Mouse (Mus musculus): ENCODE results near the gene Nsf. TPM values are rescaled to one million over a fixed set of nuclear protein-coding genes. Genes with fewer than 3 reads are reported as not detected.

Nsf gene
- polyA plus RNA-seq, 1 experiment from 2014 or later = 29.3 TPM

DNA sequence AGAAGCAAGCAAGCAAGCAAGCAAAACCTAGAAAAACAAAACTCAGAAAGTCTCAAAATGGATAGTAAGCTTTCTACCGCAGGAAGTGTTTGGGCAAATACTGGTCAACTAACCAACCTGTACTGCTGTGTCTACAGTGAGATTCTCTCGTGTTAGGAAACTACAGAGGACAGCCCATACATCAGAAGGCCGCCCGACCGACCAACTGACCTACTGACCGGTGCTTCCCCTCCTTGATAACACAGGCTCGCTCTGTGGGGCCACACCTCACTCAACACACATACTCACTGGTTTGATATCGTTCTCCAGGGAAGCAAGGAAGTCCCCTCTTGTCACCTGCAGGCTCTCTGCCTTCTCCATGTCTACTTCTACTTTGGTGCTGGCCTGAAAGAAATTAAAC is 90.9 kb downstream of the Nsf start:
- 54% methylated on average over 8 of the region's 8 CpGs for whole genome bisulfite sequencing
- H3K4me1 ChIP-seq = no peaks in the 10 kb centered on the region
- no peaks in the 10 kb centered on the region for H3K9me3 ChIP-seq
- H3K27me3 ChIP-seq (replicated peaks) = no peaks in the 10 kb centered on the region
- H3K36me3 ChIP-seq = peaks cover 45% of the 10 kb centered on the region
- ATAC-seq (ENCODE audit: extremely low read depth, insufficient number of reproducible peaks, low FRiP score, low TSS enrichment) = no peak
- no peak overlapping the region for H3K4me3 ChIP-seq
- no peak overlapping the region for H3K27ac ChIP-seq (replicated peaks)
- H3K9ac ChIP-seq = no peak overlapping the region
- H3K4me2 ChIP-seq = no peak overlapping the region

DNA sequence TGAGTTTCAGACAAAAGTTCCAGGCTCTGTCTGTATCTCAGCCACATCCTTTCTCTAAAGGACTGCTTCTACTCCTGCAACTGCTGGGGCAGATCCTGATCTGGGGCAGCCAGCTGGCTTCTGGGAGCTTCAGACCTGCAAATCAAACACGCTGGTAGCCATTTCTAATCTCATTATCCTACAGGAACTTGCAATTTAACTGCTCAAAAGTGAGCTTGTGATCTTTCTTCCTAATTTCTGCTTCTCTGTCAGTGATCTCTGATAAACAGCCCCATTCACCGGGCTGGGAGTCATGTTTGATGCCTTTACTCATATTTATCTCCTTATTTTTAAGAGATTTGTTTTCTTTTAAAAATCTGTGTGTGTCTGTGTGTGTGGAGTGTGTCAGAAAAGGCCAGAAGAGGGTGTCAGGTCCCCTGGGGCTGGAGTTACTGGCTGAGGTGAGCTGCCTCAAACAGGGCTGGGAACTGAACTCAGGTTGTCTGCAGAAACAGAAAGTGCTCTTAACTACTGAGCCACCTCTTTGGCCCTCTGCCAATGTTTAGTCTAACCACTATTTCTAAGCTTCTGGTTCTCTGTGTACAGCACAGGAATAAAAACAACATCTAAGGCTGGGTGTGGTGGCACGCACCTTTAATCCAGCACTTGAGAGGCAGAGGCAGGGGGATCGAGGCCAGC is 93.8 kb downstream of the Nsf start:
- H3K4me3 ChIP-seq = no peak overlapping the region
- no peak overlapping the region for H3K27ac ChIP-seq (replicated peaks)
- peaks cover 59% of the 10 kb centered on the region for H3K36me3 ChIP-seq
- 70% methylated on average over 4 of the region's 4 CpGs for WGBS
- no peak for ATAC-seq (ENCODE audit: extremely low read depth, insufficient number of reproducible peaks, low FRiP score, low TSS enrichment)
- no peak overlapping the region for H3K4me2 ChIP-seq
- H3K9ac ChIP-seq = no peak overlapping the region
- no peaks in the 10 kb centered on the region for H3K9me3 ChIP-seq
- H3K27me3 ChIP-seq (replicated peaks) = no peaks in the 10 kb centered on the region
- no peaks in the 10 kb centered on the region for H3K4me1 ChIP-seq

DNA sequence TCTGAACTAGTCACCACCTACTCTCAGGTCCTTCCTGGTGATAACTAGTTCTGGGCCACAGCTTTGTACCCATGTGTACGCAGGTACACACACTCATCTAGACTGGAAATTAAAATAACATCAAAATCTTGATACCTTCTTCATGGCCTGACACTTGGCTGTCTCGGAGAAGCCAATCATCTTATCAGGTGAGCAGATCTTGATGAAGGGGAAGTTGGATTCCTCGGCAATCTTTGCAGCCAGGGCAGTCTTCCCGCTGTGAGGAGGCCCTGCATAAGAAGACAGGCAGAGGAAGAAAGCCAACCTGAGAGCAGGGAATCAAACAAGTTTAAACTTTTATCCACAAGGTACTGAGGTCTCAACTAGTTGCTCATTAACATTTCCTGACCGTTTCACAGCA is 95.1 kb downstream of the Nsf start:
- no peak overlapping the region for H3K4me2 ChIP-seq
- H3K9me3 ChIP-seq = no peaks in the 10 kb centered on the region
- H3K4me3 ChIP-seq = no peak overlapping the region
- H3K9ac ChIP-seq = no peak overlapping the region
- no peak overlapping the region for H3K27ac ChIP-seq (replicated peaks)
- 0 out of 2 replicates have a peak, but pooled peaks cover under 1% of the 10 kb centered on the region for H3K4me1 ChIP-seq
- WGBS = 41% methylated on average over 5 of the region's 5 CpGs
- no peaks in the 10 kb centered on the region for H3K27me3 ChIP-seq (replicated peaks)
- no peak for ATAC-seq (ENCODE audit: extremely low read depth, insufficient number of reproducible peaks, low FRiP score, low TSS enrichment)
- peaks cover 57% of the 10 kb centered on the region for H3K36me3 ChIP-seq

DNA sequence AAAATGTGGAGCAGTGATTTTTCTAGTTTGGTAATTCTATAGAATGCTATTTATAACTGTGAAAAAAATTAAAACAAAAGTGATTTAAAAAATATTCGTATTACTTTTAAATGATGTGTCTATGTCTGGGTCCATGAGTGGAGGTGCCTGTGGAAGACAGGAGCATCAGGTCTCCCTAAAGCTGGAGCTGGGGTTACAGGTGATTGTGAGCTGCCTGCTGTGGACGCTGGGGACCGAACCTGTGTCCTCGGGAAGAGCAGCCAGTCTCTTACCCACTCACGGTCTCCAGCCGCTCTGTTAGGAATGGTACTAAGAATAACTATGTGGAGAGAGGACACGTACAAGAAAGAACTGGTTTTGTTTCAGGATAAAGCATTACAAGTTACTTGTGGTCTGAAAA is 97.2 kb downstream of the Nsf start:
- no peak overlapping the region for H3K4me2 ChIP-seq
- peaks cover 48% of the 10 kb centered on the region for H3K36me3 ChIP-seq
- H3K9me3 ChIP-seq = no peaks in the 10 kb centered on the region
- H3K9ac ChIP-seq = no peak overlapping the region
- WGBS = 81% methylated on average over 7 of the region's 7 CpGs
- ATAC-seq (ENCODE audit: extremely low read depth, insufficient number of reproducible peaks, low FRiP score, low TSS enrichment) = no peak
- no peaks in the 10 kb centered on the region for H3K27me3 ChIP-seq (replicated peaks)
- peaks cover 16% of the 10 kb centered on the region for H3K4me1 ChIP-seq
- no peak overlapping the region for H3K27ac ChIP-seq (replicated peaks)
- no peak overlapping the region for H3K4me3 ChIP-seq

- Histone ChIP-seq H3K4me3 (no peak overlapping the region), H3K27ac (replicated peaks) (no peak overlapping the region), H3K4me2 (no peak overlapping the region), H3K4me1 (peaks cover 16% of the 10 kb centered on the region), H3K27me3 (replicated peaks) (no peaks in the 10 kb centered on the region), H3K9ac (no peak overlapping the region), H3K36me3 (peaks cover 34% of the 10 kb centered on the region), H3K9me3 (no peaks in the 10 kb centered on the region)
- ATAC-seq (ENCODE audit: extremely low read depth, insufficient number of reproducible peaks, low FRiP score, low TSS enrichment) = no peak
- 68% methylated on average over 9 of the region's 9 CpGs for WGBS
These were observed 99.6 kb downstream of the Nsf start for GRCm38 (mm10) chr11:103854294-103854693.

- Histone ChIP-seq H3K4me3 (no peak overlapping the region), H3K4me1 (peaks cover 16% of the 10 kb centered on the region), H3K4me2 (no peak overlapping the region), H3K36me3 (peaks cover 26% of the 10 kb centered on the region), H3K27ac (replicated peaks) (no peak overlapping the region), H3K9me3 (no peaks in the 10 kb centered on the region), H3K27me3 (replicated peaks) (no peaks in the 10 kb centered on the region), H3K9ac (no peak overlapping the region)
- 43% methylated on average over 10 of the region's 10 CpGs for WGBS
- ATAC-seq (ENCODE audit: extremely low read depth, insufficient number of reproducible peaks, low FRiP score, low TSS enrichment) = no peak
These were observed 100.5 kb downstream of the Nsf start for GRCm38 (mm10) chr11:103853284-103853920.

DNA sequence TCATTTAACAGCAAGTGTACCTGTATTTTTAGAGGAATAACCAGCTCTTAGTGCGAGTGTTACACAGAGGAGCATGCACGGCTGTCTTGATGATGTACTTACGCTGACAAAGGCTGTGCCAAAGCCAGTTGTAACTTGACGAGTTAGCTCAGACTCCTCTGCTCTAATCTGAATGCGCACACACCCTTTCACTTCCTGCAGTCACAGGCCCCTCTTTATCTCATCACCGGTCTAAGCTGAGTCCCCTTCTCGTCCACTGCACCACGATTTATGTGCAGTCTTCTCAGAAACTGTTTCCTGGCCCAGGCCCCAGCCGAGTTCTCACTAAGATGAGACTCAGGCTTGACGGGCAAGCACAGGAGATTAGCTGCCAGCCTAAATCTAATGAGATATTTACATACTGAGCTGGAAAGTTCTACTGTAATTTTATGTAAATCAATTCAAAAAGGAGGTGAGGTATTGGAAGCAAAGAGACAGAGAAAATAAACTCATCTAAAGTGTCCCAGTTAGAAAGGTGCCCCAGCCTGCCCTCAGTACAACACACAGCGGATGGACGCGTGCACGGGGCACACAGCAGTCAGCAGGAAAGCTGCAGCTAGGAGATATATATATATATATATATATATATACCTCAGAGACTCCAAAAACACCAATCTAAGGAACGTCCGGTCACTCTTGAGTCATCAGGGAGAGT is 101.1 kb downstream of the Nsf start:
- Histone ChIP-seq H3K9ac (peak overlapping the region; percentile 3; the same call in 1 of the 2 replicates), H3K4me3 (no peak overlapping the region), H3K4me1 (peaks cover 16% of the 10 kb centered on the region), H3K36me3 (peaks cover 21% of the 10 kb centered on the region), H3K9me3 (no peaks in the 10 kb centered on the region), H3K27me3 (replicated peaks) (no peaks in the 10 kb centered on the region), H3K4me2 (no peak overlapping the region), H3K27ac (replicated peaks) (0 out of 2 replicates have a peak overlapping the region, but pooled peaks have one; percentile 42)
- no peak for ATAC-seq (ENCODE audit: extremely low read depth, insufficient number of reproducible peaks, low FRiP score, low TSS enrichment)
- WGBS = 40% methylated on average over 16 of the region's 16 CpGs

- ATAC-seq (ENCODE audit: extremely low read depth, insufficient number of reproducible peaks, low FRiP score, low TSS enrichment) = no peak
- 89% methylated on average over 11 of the region's 11 CpGs for WGBS
- no peak overlapping the region for H3K9ac ChIP-seq
- H3K27ac ChIP-seq (replicated peaks) = no peak overlapping the region
- H3K4me1 ChIP-seq = peaks cover 12% of the 10 kb centered on the region
- peaks cover 12% of the 10 kb centered on the region for H3K36me3 ChIP-seq
- H3K27me3 ChIP-seq (replicated peaks) = no peaks in the 10 kb centered on the region
- H3K4me3 ChIP-seq = no peak overlapping the region
- no peak overlapping the region for H3K4me2 ChIP-seq
- H3K9me3 ChIP-seq = no peaks in the 10 kb centered on the region
These were observed 105.6 kb downstream of the Nsf start for GRCm38 (mm10) chr11:103848287-103848686.

- H3K36me3 ChIP-seq = no peaks in the 10 kb centered on the region
- no peaks in the 10 kb centered on the region for H3K27me3 ChIP-seq (replicated peaks)
- no peak overlapping the region for H3K4me2 ChIP-seq
- no peak overlapping the region for H3K27ac ChIP-seq (replicated peaks)
- 16% methylated on average over 11 of the region's 11 CpGs for WGBS
- no peak overlapping the region for H3K4me3 ChIP-seq
- H3K4me1 ChIP-seq = 0 out of 2 replicates have a peak, but pooled peaks cover 4% of the 10 kb centered on the region
- H3K9ac ChIP-seq = peak overlapping the region; percentile 38; the same call in 1 of the 2 replicates
- no peaks in the 10 kb centered on the region for H3K9me3 ChIP-seq
- no peak for ATAC-seq (ENCODE audit: extremely low read depth, insufficient number of reproducible peaks, low FRiP score, low TSS enrichment)
These were observed 113.0 kb downstream of the Nsf start for GRCm38 (mm10) chr11:103840834-103841233.

- Histone ChIP-seq H3K36me3 (no peaks in the 10 kb centered on the region), H3K4me1 (0 out of 2 replicates have a peak, but pooled peaks cover 4% of the 10 kb centered on the region), H3K9me3 (no peaks in the 10 kb centered on the region), H3K27me3 (replicated peaks) (no peaks in the 10 kb centered on the region), H3K4me2 (no peak overlapping the region), H3K4me3 (no peak overlapping the region), H3K27ac (replicated peaks) (no peak overlapping the region), H3K9ac (no peak overlapping the region)
- ATAC-seq (ENCODE audit: extremely low read depth, insufficient number of reproducible peaks, low FRiP score, low TSS enrichment) = no peak
- 63% methylated on average over 2 of the region's 2 CpGs for WGBS
These were observed 114.9 kb downstream of the Nsf start for GRCm38 (mm10) chr11:103838955-103839354.

- Histone ChIP-seq H3K27ac (replicated peaks) (no peak overlapping the region), H3K9me3 (no peaks in the 10 kb centered on the region), H3K36me3 (peaks cover 3% of the 10 kb centered on the region; the same call in 1 of the 2 replicates), H3K4me2 (no peak overlapping the region), H3K4me1 (no peaks in the 10 kb centered on the region), H3K9ac (no peak overlapping the region), H3K4me3 (no peak overlapping the region), H3K27me3 (replicated peaks) (no peaks in the 10 kb centered on the region)
- WGBS = 76% methylated on average over 4 of the region's 4 CpGs
- no peak for ATAC-seq (ENCODE audit: extremely low read depth, insufficient number of reproducible peaks, low FRiP score, low TSS enrichment)
These were observed 121.5 kb downstream of the Nsf start for GRCm38 (mm10) chr11:103832331-103832730.

Measured in heart, embryonic 13.5 days (tissue).